Mouse (Mus musculus) left cerebral cortex, postnatal 10 days (tissue): Measurements from ENCODE around the gene Bag3. TPM values are rescaled to one million over a fixed set of nuclear protein-coding genes. Genes with fewer than 3 reads are reported as not detected.

Source experiments
- DNase-seq, 2 experiments: peaks; one replicate each; pipeline ENCODE4 v3.0.0; 2021 to 2022; ENCODE audit warnings: low spot score in 2 of 2, mixed read lengths in 1 of 2; ENCODE audit errors: extremely low spot score in 1 of 2
- intact Hi-C: fragments of 180-260 bp; cut with DNase I; formaldehyde crosslinking; loops from one replicate; pipeline ENCODE4 v1.15.1; 2025
- total RNA-seq, 2 experiments: library from RNA; stranded (reverse); gene quantifications; 2 replicates each; pipeline ENCODE4 v1.2.3; 2021

The Bag3 gene
- total RNA-seq, 2 experiments from 2014 or later = 4.6 to 4.9 TPM

DNA sequence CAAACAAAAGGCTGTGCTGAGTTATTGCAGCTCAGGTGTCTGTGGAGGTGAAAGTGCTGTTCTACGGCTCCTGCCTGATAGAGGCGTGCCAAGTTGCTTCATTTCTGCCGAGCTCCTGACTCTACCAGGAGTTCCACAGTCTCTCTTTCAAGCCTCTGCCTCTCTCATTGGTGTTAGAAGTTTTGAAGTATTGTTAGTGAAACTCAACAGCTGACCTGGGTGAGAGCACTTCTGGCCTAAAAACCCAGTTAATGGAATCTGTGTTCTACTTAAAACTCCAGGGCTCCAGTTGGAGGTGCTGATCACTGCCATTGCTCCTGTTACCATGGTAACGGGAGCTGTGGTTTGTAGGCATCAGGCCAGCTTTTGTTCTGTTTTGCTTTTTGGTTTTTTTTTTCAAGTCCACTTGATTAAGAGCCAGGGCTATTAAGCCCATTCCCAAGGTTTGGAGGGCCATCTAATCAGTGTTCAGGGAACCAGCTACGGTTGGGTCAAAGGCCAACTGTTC, 11.6 kb downstream of the Bag3 start:
- DNase-seq = peak in 1 of 2 experiments; percentile 59
- intact Hi-C loops = no loop called here

- DNase-seq = no peak
- intact Hi-C loops = no loop called here
These were observed 12.7 kb downstream of the Bag3 start for GRCm38 (mm10) chr7:128536074-128536473.

GRCm38 (mm10) chr7:128537676-128538075, 14.3 kb downstream of the Bag3 start:
- no peak for DNase-seq
- intact Hi-C loops = no loop called here

DNA sequence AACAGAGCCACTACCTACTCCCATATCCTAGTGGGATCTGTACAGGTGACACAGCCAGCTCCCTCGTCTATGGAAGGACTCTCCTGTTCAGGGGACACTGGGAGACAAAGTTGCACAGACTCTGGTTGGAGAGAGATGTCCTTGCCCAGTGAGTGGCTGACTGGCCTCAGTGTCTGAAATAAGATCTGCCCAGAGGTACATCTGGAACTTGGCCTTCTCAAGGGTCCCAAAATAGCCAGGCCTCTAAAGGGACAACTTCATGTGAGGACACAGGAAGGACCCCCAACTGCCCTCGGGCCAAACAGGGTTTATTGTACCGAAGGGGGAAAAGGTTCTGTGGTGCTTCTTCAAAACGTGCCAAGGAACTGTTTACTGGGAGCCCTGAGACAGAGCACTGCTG, 14.8 kb downstream of the Bag3 start:
- intact Hi-C loops = no loop called here
- DNase-seq = no peak

DNA sequence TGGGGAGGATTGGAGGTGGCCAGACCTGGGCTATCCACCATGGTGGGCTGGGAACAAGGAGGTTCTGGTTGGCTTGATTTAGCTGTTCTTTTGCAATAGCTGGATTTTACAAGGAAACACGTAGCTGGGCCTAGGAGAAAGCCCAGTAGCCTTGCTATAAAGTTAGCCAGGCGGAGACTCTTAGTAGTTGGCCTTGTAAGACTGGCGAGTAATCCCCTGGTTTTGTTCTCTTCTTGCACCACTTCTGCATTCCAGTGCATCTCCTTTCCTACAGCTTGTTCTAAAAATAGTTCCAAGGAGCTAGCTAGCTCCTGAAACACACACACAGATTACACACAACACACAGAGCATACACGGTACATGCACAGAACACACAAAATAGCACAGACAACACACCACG, 15.4 kb downstream of the Bag3 start:
- intact Hi-C loops = no loop called here
- no peak for DNase-seq

- no peak for DNase-seq
- intact Hi-C loops = no loop called here
These were observed 16.7 kb downstream of the Bag3 start for GRCm38 (mm10) chr7:128540111-128540510.

DNA sequence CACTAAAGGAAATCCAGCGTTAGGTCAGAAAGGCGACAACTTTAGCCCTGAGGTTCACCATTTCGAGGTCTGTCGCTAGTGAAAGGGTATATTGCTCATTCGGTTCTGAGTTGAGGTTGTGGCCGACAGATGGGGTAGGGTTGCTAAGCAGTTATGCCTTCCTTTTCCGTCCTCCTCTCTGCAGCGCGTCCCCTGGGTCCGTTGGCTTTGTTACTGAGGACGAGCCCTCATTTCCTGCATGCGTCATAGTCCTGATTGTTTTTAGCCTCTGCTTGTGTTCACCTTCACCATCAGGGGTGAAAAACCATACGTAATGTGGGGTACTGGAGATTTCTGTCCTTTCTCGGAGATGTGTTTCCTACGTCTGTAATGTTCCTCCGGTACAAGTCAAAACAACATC, 17.3 kb downstream of the Bag3 start:
- no peak for DNase-seq
- intact Hi-C loops = no loop called here

GRCm38 (mm10) chr7:128541186-128541585, 17.8 kb downstream of the Bag3 start:
- DNase-seq = peak in 1 of 2 experiments; percentile 35
- intact Hi-C loops = no loop called here

DNA sequence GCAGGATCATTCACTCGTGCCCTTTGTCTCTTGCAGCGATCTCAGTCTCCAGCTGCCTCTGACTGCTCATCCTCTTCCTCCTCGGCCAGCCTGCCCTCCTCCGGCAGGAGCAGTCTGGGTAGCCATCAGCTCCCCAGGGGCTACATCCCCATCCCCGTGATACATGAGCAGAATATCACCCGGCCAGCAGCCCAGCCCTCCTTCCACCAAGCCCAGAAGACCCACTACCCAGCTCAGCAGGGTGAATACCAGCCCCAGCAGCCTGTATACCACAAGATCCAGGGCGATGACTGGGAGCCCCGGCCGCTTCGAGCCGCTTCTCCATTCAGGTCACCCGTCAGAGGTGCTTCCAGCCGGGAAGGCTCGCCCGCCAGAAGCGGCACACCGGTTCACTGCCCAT, 18.4 kb downstream of the Bag3 start:
- intact Hi-C loops = no loop called here
- DNase-seq = no peak

DNA sequence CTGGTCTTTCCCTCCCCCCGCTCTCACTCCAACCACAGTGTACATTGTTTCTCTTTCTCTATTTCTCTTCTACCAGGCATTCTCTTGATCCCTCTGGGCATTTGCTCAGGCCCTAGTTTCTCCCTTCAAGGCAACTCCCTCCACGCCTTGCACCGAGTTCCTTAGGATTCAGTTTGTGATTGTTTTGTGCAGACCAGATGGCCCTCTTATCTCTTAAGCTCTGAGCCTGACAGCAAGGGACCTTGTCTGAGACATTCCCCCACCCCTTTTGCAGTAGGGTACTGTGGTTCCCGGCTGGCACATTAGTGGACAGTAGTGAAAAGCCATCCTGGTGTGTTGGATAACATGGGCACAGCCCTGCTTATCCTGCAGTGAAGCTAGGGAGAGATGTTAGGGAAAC, 19.1 kb downstream of the Bag3 start:
- no peak for DNase-seq
- intact Hi-C loops = no loop called here

GRCm38 (mm10) chr7:128543148-128543855, 19.9 kb downstream of the Bag3 start:
- intact Hi-C loops = no loop called here
- no peak for DNase-seq

DNA sequence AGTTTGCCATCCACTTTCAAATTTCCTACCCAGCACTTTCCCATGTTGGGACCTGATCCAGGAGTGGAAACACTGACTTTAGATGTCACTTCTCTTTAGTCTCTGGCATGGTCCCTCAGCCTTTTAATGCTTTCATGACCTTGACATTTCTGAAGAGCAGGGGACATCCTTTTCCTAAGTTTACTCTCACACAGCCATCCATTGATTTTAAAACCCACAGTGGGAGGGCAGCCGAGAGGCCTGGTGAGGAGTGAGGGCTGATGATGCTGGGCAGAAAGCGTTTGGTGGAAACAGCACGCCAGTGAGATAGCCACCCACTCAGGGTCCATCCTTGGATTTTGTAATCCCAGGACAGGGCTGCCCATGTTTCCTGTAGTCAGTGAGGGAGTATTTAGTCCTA, 20.5 kb downstream of the Bag3 start:
- DNase-seq = no peak
- intact Hi-C loops = no loop called here

GRCm38 (mm10) chr7:128544566-128545262, 21.3 kb downstream of the Bag3 start:
- no peak for DNase-seq
- intact Hi-C loops = no loop called here

DNA sequence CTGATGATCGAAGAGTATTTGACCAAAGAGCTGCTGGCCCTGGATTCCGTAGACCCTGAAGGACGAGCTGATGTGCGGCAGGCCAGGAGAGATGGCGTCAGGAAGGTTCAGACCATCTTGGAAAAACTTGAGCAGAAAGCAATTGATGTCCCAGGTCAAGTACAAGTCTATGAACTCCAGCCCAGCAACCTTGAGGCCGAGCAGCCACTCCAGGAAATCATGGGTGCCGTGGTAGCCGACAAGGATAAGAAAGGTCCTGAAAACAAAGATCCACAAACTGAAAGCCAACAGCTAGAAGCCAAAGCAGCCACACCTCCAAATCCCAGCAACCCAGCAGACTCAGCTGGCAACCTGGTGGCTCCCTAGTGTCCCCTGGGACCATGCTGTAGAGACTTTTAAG, 22.6 kb downstream of the Bag3 start:
- intact Hi-C loops = no loop called here
- DNase-seq = no peak

DNA sequence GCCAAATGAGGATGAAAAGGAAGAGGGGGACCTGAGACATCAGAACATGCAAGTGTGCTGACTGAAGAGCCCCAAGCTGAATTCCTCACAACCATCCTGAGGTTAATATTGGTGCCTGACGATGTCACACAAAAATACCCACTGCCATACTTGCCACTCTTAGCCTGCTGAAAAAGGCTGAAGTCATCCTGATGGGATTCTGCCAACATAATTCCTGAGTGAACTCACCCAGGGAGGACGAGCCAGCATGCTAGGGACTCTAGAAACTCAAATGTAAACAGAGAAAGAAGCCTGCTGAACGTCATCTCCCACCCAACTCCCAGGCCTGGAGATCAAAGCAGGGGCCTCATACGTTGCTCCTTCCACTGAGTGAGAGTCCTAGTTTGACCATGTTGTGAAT, 25.7 kb downstream of the Bag3 start:
- intact Hi-C loops = no loop called here
- DNase-seq = no peak

- intact Hi-C loops = no loop called here
- DNase-seq = peak in 1 of 2 experiments; percentile 48
These were observed 27.1 kb downstream of the Bag3 start for GRCm38 (mm10) chr7:128550328-128551086.

GRCm38 (mm10) chr7:128551087-128551457, 27.7 kb downstream of the Bag3 start:
- no peak for DNase-seq
- intact Hi-C loops = no loop called here

- intact Hi-C loops = no loop called here
- no peak for DNase-seq
These were observed 29.8 kb downstream of the Bag3 start for GRCm38 (mm10) chr7:128553105-128553705.

GRCm38 (mm10) chr7:128554502-128554901, 31.1 kb downstream of the Bag3 start:
- intact Hi-C loops = no loop called here
- no peak for DNase-seq
